Mouse (Mus musculus): ENCODE measurements around the gene Fgd6.

The Fgd6 gene

GRCm38 (mm10) chr10:94035658-94036374 lies at the start of gene Fgd6, which contains the start of gene Vezt:
TSS of gene Fgd6 (plus strand) at chr10:94036001.
TSS of gene Vezt (minus strand) at chr10:94035817.
- DNase-seq (ENCODE audit: low read depth, low spot score) = peak; percentile 99

DNA sequence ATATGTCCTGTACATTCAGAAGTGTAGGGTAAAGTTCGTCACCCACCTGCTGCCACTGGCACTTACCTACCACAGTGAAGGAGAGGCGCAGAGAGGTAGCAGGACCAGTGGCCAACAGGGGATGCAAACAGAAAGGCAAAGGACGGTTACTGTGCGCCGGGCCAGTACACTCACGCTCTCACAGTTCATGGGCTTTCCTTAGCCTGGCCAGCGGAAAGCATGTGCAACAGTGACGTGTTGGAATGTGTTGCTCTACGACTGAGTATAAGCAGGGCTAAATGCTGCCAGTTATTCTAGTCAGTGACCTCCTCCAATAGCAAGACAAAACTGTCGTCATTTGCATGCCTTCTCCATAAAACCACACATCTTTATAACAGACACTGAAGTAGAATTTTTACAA lies 41.7 kb upstream of the Fgd6 start:
- DNase-seq (ENCODE audit: low read depth, low spot score) = no peak

GRCm38 (mm10) chr10:93995100-93995499 lies 40.7 kb upstream of the Fgd6 start:
- no peak for DNase-seq (ENCODE audit: low read depth, low spot score)

DNA sequence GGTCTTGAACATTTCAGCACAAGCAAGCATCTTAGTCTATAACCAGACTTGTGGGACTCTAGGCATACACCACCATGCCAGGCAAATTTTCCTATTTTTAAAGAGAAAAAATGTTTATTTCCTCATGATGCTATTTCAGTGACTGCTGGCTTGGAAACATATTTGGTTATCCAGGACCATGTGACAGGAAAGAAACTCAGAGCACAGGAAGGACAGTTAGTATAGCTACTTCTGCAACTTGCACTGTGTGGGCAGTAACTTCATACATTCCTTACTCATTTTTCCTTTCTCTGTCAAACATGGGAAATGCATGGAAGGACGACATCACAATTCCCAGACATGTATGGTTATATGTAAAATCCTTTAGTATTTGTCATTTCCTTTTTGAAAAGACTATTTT lies 36.4 kb upstream of the Fgd6 start:
- DNase-seq (ENCODE audit: low read depth, low spot score) = no peak

DNA sequence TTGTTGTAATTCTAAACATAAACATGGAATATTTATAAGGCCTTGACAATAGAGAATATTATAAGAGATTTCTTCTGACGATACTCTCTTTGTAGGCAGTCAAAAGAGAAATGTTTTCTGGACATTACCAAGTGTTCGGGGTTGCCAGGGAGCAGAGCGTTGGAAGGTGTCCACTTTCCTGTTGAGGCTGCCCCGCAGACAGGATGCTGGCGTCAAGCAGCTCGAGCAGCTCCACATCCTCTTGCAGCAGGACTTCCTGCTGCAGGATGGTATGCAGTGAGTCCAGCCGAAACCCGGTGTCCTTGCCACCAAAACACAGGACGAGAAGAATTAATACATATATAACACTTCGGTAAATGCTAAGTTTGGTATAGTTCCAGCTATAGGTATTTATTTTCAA lies 35.6 kb upstream of the Fgd6 start:
- no peak for DNase-seq (ENCODE audit: low read depth, low spot score)

- no peak for DNase-seq (ENCODE audit: low read depth, low spot score)
Measured at GRCm38 (mm10) chr10:94008356-94008755, 27.4 kb upstream of the Fgd6 start.

DNA sequence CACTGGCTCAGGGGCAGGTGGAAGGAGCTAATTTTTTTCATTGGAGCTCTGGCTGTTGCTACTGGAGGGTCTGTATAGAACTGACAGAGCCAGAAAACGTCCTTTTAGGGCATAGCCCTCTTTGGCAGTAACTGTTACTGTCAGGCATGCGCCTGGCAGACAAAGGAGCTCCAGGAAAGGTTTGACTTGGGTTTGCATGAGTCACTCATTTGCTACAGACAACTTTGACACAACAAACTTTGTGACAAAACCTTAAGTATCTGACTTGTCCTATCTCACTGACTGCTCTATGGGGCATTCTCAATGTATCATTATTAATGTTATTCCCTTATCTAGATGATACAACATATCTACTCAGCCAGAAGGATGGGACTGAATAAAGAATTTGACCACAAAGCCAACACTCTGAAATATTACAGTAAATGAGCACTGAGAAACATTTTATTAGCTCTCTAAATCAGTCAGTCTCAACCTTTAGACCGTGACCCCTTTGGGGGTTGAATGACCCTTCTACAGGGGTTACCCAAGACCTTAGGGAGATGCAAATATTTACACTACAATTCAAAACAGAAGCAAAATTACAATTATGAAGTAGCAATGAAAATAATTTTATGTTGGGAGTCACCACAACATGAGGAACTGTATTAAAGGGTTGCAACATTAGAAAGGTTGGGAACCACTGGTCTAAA lies 25.7 kb upstream of the Fgd6 start:
- DNase-seq (ENCODE audit: low read depth, low spot score) = no peak

DNA sequence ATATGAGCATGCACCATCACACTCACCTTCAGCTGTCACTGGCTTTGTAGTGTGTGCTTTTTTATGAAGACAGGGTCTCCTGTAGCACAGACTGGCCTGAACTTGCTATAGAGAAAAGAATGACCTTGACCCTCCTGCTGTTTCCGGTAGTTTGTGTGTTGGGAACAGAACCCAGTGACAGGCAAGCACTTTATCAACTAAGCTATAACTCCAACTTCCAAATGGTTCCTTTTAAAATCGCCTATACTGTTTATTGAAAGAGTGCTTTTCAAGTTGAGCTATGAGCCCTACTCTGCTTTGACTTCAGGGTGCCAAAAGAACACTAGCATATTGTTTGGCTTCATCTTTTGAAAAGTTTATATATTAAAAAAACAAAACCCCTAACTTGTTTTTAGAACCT lies 24.8 kb upstream of the Fgd6 start:
- DNase-seq (ENCODE audit: low read depth, low spot score) = no peak

DNA sequence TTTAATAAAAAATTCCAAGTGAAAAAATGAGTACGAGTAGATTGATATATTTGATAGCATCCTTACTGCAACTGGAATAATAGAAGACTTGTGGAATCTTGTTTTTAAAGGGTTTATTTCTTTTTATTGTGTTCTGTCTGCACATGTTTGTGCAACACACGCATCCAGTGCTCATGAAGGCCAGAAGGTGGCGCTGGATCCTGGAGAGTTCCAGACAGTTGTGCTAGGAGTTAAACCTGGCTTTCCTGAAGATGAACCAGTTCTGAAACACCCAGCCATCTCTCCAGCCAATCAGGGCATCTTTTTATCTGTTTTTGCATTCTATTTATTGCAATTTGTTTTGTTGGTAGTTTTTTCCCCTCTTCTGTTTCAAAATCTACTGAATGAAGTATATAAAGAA lies 22.6 kb upstream of the Fgd6 start:
- peak; percentile 38 for DNase-seq (ENCODE audit: low read depth, low spot score)

- DNase-seq (ENCODE audit: low read depth, low spot score) = no peak
Measured at GRCm38 (mm10) chr10:94014200-94014599, 21.6 kb upstream of the Fgd6 start.

GRCm38 (mm10) chr10:94017455-94017854 lies 18.3 kb upstream of the Fgd6 start:
- DNase-seq (ENCODE audit: low read depth, low spot score) = no peak

- no peak for DNase-seq (ENCODE audit: low read depth, low spot score)
Measured at GRCm38 (mm10) chr10:94020587-94020986, 15.2 kb upstream of the Fgd6 start.

DNA sequence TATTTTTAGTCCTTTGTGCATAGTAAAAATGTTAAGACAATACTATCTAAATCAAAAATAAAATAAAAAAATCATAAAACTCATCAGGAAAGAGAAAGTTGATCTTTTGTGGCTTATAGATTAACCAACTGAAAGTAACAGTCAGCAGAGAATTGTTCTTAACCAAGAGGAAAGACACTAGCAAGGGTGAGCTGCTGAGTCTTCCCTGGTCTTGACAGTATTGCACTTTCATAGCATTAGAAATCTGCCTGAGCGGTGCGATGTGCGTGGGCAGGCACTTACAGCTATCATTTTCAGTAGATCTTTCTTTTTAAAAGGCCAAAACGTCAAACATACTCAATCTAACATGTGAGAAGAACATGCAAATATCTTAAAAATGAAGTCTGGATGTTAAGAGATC lies 14.7 kb upstream of the Fgd6 start:
- DNase-seq (ENCODE audit: low read depth, low spot score) = no peak

DNA sequence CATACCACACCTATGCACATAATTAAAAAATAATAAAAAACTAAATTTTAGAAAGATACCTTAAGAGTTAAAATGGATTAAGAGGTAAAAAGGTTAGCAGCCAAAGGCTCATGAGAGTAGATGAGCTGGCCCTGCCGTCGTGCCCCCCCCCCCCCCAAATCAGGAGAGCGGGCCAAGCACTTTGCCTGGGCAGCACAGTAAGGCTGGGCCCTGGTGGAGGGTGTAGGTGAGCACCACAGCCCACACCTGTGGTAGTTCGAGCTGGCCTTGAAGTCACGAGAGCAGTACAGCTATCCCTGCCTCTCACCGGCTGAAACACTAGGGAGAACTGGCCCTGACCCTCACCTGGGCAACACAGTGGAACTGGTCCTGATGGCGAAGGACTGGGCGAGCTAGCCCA lies 10.7 kb upstream of the Fgd6 start:
- DNase-seq (ENCODE audit: low read depth, low spot score) = no peak

- no peak for DNase-seq (ENCODE audit: low read depth, low spot score)
Measured at GRCm38 (mm10) chr10:94028493-94028892, 7.3 kb upstream of the Fgd6 start.

GRCm38 (mm10) chr10:94031164-94031563 lies 4.6 kb upstream of the Fgd6 start:
- DNase-seq (ENCODE audit: low read depth, low spot score) = no peak

DNA sequence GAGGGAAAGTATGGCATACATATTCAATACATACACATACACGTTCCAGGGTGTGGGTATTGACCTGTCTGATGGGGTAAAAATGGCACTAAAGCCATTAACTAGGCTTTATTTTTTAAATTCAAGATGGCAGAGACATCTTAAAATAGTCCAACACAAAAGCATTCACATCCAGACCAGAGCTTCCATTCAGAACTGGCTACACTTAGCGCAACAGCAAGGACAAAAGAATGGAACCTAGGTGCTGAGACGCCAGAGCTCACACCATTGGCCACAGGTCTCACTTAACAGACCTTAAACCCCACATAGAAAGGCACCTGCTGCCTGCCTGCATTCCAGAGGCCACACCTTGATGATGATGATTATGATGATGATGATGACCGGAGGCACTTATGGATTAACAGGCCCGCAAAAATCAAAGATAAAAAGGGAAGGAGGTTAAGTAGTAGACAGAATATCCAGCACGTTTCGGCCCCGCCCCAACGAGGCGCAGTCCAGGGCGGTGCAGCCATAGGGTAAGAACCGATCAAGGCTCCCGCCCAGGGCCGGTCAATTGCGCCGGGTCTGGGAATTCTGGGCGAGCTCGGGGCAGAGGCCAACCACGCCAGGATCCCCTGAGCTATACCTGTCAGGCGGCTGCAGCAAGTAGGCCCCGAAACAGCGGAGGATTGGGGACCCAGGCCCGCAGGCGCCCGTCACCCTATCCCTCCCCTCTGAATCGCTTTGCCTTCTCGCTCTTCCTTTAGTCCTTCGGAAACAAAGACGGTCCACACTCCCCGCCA lies 734 bp upstream of the Fgd6 start:
- DNase-seq (ENCODE audit: low read depth, low spot score) = peak; percentile 20

DNA sequence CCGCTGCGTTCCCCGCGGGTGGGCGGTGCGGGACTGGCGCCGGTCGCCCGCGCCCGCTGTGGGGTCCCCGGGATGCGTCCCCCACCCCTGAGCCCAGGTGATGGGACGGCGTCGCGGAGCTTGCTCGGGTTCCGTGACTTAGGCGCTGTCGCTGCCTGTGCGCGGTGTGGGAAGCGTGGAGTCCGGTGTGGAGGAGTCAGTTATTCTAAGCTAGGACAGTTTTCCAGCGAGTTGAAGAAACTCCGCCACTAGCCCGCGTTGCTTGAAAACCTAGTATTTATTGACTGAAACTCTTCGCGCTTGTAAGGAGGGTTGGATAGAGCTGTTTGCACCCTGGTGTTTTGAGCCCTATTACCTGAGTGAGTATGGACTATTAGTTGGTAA lies 566 bp downstream of the Fgd6 start:
- DNase-seq (ENCODE audit: low read depth, low spot score) = peak; percentile 37

DNA sequence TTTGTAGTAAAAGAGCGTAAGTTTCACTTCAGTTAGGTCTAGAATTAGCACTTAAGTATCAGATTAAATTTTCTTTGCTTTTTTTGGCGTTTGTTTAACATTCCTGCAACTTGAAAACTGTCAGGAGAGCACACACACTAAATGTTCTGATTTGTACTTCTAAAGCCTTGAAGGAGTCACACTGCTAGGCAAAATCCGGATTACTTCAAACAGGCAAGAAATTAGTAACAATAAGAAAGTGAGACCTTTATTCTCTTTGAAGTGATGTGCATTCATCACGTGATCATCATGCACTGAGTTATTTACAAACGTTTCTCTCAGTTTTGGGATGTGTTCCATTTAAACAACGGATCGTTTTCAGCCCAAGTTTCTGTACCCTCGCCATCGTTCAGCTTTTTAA lies 1.4 kb downstream of the Fgd6 start:
- DNase-seq (ENCODE audit: low read depth, low spot score) = no peak

GRCm38 (mm10) chr10:94037596-94037995 lies 1.8 kb downstream of the Fgd6 start:
- no peak for DNase-seq (ENCODE audit: low read depth, low spot score)

- DNase-seq (ENCODE audit: low read depth, low spot score) = no peak
Measured at GRCm38 (mm10) chr10:94038366-94039260, 2.8 kb downstream of the Fgd6 start.

DNA sequence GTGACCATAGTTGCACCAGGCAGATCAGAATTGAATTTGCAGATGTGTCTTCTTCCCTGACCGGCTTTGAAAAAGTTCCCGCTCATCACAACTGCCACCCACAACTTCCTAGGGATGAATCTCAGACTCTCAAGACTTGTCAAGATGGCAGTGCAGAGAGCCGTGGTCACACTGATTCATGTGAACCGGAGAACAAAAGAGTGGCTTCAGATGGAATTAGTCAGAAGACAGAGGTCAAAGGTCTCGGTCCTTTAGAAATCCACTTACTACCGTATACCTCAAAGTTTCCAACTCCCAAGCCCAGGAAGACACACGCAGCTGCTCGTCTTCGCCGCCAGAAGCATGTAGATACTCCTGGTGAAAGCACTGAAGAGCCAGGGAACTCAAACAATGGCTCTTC lies 8.1 kb downstream of the Fgd6 start:
- no peak for DNase-seq (ENCODE audit: low read depth, low spot score)
